Mouse (Mus musculus): ENCODE data around the gene Mocs3. TPM values are rescaled to one million over a fixed set of nuclear protein-coding genes. Genes with fewer than 3 reads are reported as not detected.

Gene Mocs3
- polyA plus RNA-seq, 1 experiment, result 11.4 TPM

DNA sequence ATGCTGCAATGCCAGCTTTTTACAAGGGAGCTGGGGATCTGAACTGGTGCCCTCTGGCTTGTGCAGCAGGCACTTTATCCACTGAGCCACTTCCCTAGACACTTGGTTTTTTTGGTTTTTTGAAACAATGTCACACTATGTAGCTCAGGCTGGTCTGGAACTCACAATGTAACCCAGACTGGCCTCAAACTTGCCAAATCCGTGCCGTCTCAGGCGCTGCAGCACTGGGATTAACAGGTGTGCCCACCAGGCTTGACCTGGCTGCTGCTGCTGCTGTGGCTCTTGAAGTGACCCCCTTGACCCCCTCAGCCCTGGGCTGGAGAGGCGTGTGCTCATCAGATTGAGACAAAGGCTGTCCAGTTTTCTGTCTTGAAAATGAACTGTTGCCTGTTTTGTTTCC is 7.9 kb downstream of the Mocs3 start:
- H3K27me3 ChIP-seq (ENCODE audit: control insufficient read depth, insufficient read depth, insufficient read length), result peaks cover 4% of the 10 kb centered on the region
- H3K4me2 ChIP-seq (ENCODE audit: low read depth), result no peak overlapping the region
- no peaks in the 10 kb centered on the region for H3K36me3 ChIP-seq (ENCODE audit: control insufficient read depth, insufficient read depth)
- H3K79me2 ChIP-seq (ENCODE audit: control insufficient read depth, insufficient read depth), result no peaks in the 10 kb centered on the region
- no peak overlapping the region for H3ac ChIP-seq (ENCODE audit: control insufficient read depth, insufficient read length)
- no peak overlapping the region for H3K4me3 ChIP-seq
- TF ChIP-seq TCF12 (IDR thresholded peaks at IDR 0.05; ENCODE audit: insufficient read depth, poor library complexity, severe bottlenecking), result no peak
- no peak for TF ChIP-seq MYOD1 (IDR thresholded peaks at IDR 0.05; ENCODE audit: control insufficient read depth in 1 of 3, insufficient read length in 2 of 3, low read depth in 2 of 3)
- TF ChIP-seq REST (IDR thresholded peaks at IDR 0.05; ENCODE audit: insufficient read depth, insufficient read length), result no peak
- TF ChIP-seq E2F4 (IDR thresholded peaks at IDR 0.05; ENCODE audit: insufficient read depth), result no peak
- TF ChIP-seq USF1 (IDR thresholded peaks at IDR 0.05; ENCODE audit: low read depth), result no peak
- TF ChIP-seq CEBPB (IDR thresholded peaks at IDR 0.05; ENCODE audit: insufficient read depth, poor library complexity, severe bottlenecking), result no peak
- no peak for TF ChIP-seq MYOG (IDR thresholded peaks at IDR 0.05; ENCODE audit: control insufficient read depth in 1 of 3, insufficient read depth in 1 of 3, insufficient read length in 2 of 3, low read depth in 2 of 3)
- no peak for TF ChIP-seq POLR2AphosphoS2 (IDR thresholded peaks at IDR 0.05; ENCODE audit: insufficient read length, low read depth)
- TF ChIP-seq POLR2A (IDR thresholded peaks at IDR 0.05; ENCODE audit: insufficient read length, low read depth), result no peak
- no peak for TF ChIP-seq TCF3 (IDR thresholded peaks at IDR 0.05; ENCODE audit: insufficient read length, low read depth)
- no peak for TF ChIP-seq MAX (IDR thresholded peaks at IDR 0.05; ENCODE audit: low read depth)
- no peak for TF ChIP-seq SRF (IDR thresholded peaks at IDR 0.05; ENCODE audit: control insufficient read depth, insufficient read length, low read depth)

DNA sequence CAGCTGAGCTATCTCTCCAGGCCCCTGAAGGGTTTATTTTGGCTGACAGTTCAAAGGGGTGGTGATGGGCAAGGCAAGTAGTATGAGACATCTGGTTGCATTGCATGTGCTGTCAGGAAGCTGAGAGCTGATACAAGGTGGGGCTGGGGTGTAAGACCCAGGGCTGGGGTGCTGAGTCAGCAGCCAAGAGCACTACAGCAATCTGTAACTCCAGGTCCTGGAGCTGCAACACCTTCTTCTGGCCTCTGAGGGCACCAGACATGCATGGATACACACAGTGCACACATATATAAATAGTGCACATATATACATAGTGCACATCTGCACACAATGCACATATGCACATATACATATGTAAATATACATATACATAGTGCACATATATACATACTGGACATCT is 12.4 kb downstream of the Mocs3 start:
- H3K4me3 ChIP-seq, result no peak overlapping the region
- H3K79me2 ChIP-seq (ENCODE audit: control insufficient read depth, insufficient read depth), result no peaks in the 10 kb centered on the region
- TF ChIP-seq MYOD1 (IDR thresholded peaks at IDR 0.05; ENCODE audit: control insufficient read depth in 1 of 3, insufficient read length in 2 of 3, low read depth in 2 of 3), result no peak
- no peak for TF ChIP-seq CEBPB (IDR thresholded peaks at IDR 0.05; ENCODE audit: insufficient read depth, poor library complexity, severe bottlenecking)
- no peak for TF ChIP-seq REST (IDR thresholded peaks at IDR 0.05; ENCODE audit: insufficient read depth, insufficient read length)
- no peak for TF ChIP-seq USF1 (IDR thresholded peaks at IDR 0.05; ENCODE audit: low read depth)
- no peak for TF ChIP-seq POLR2A (IDR thresholded peaks at IDR 0.05; ENCODE audit: insufficient read length, low read depth)
- no peak for TF ChIP-seq MYOG (IDR thresholded peaks at IDR 0.05; ENCODE audit: control insufficient read depth in 1 of 3, insufficient read depth in 1 of 3, insufficient read length in 2 of 3, low read depth in 2 of 3)
- no peak for TF ChIP-seq MAX (IDR thresholded peaks at IDR 0.05; ENCODE audit: low read depth)
- no peak for TF ChIP-seq POLR2AphosphoS2 (IDR thresholded peaks at IDR 0.05; ENCODE audit: insufficient read length, low read depth)
- TF ChIP-seq SRF (IDR thresholded peaks at IDR 0.05; ENCODE audit: control insufficient read depth, insufficient read length, low read depth), result no peak
- TF ChIP-seq E2F4 (IDR thresholded peaks at IDR 0.05; ENCODE audit: insufficient read depth), result no peak
- TF ChIP-seq TCF3 (IDR thresholded peaks at IDR 0.05; ENCODE audit: insufficient read length, low read depth), result no peak
- no peak overlapping the region for H3ac ChIP-seq (ENCODE audit: control insufficient read depth, insufficient read length)
- H3K4me2 ChIP-seq (ENCODE audit: low read depth), result no peak overlapping the region
- peaks cover 29% of the 10 kb centered on the region for H3K27me3 ChIP-seq (ENCODE audit: control insufficient read depth, insufficient read depth, insufficient read length)
- no peaks in the 10 kb centered on the region for H3K36me3 ChIP-seq (ENCODE audit: control insufficient read depth, insufficient read depth)

DNA sequence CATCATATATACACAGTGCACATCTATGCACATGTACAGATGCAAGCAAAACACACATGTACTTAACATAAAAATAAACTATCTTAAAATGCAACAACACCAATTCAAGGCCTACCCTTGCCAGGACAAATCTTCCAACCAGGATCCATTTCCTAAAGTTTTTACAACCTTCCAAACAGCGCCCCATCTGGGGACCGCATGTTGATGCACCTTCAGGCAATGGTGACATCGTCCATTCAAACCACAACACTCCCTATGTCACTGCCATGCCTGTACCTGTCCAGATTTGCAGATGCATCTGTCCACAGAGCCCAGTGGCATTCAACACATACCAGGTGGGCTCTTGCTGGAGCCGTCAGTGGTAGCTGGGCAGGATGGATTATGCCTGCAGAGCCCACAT is 12.9 kb downstream of the Mocs3 start:
- no peak for TF ChIP-seq CEBPB (IDR thresholded peaks at IDR 0.05; ENCODE audit: insufficient read depth, poor library complexity, severe bottlenecking)
- no peak for TF ChIP-seq MAX (IDR thresholded peaks at IDR 0.05; ENCODE audit: low read depth)
- no peak for TF ChIP-seq POLR2AphosphoS2 (IDR thresholded peaks at IDR 0.05; ENCODE audit: insufficient read length, low read depth)
- TF ChIP-seq MYOD1 (IDR thresholded peaks at IDR 0.05; ENCODE audit: control insufficient read depth in 1 of 3, insufficient read length in 2 of 3, low read depth in 2 of 3), result no peak
- no peak for TF ChIP-seq SRF (IDR thresholded peaks at IDR 0.05; ENCODE audit: control insufficient read depth, insufficient read length, low read depth)
- TF ChIP-seq POLR2A (IDR thresholded peaks at IDR 0.05; ENCODE audit: insufficient read length, low read depth), result no peak
- TF ChIP-seq MYOG (IDR thresholded peaks at IDR 0.05; ENCODE audit: control insufficient read depth in 1 of 3, insufficient read depth in 1 of 3, insufficient read length in 2 of 3, low read depth in 2 of 3), result no peak
- TF ChIP-seq TCF12 (IDR thresholded peaks at IDR 0.05; ENCODE audit: insufficient read depth, poor library complexity, severe bottlenecking), result no peak
- no peak for TF ChIP-seq REST (IDR thresholded peaks at IDR 0.05; ENCODE audit: insufficient read depth, insufficient read length)
- no peak for TF ChIP-seq USF1 (IDR thresholded peaks at IDR 0.05; ENCODE audit: low read depth)
- no peak for TF ChIP-seq E2F4 (IDR thresholded peaks at IDR 0.05; ENCODE audit: insufficient read depth)
- no peak for TF ChIP-seq TCF3 (IDR thresholded peaks at IDR 0.05; ENCODE audit: insufficient read length, low read depth)
- H3K4me3 ChIP-seq, result no peak overlapping the region
- H3ac ChIP-seq (ENCODE audit: control insufficient read depth, insufficient read length), result no peak overlapping the region
- H3K36me3 ChIP-seq (ENCODE audit: control insufficient read depth, insufficient read depth), result no peaks in the 10 kb centered on the region
- H3K79me2 ChIP-seq (ENCODE audit: control insufficient read depth, insufficient read depth), result no peaks in the 10 kb centered on the region
- no peak overlapping the region for H3K4me2 ChIP-seq (ENCODE audit: low read depth)
- H3K27me3 ChIP-seq (ENCODE audit: control insufficient read depth, insufficient read depth, insufficient read length), result peaks cover 29% of the 10 kb centered on the region

DNA sequence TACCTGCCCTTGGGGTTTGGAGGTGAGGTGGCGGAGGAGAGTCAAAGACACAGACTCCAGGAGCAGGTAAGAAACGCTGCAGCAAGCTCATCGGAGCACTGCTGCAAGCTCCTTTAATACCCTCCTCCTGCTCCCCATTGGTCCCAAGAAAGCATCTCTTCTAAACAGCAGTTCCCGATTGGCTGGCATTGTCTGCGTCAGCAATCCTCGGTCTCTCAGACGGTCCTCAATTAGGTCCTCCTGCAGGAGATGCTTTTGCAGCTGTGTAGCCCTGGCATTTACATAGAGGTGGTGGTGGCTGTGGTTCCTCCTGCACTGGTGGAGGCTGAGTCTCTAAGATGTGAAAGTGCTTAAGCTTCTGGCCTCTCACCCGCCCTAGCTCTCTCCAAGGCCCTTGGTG is 15.1 kb downstream of the Mocs3 start:
- H3K4me3 ChIP-seq, result no peak overlapping the region
- no peaks in the 10 kb centered on the region for H3K79me2 ChIP-seq (ENCODE audit: control insufficient read depth, insufficient read depth)
- H3K36me3 ChIP-seq (ENCODE audit: control insufficient read depth, insufficient read depth), result no peaks in the 10 kb centered on the region
- TF ChIP-seq TCF3 (IDR thresholded peaks at IDR 0.05; ENCODE audit: insufficient read length, low read depth), result no peak
- no peak for TF ChIP-seq SRF (IDR thresholded peaks at IDR 0.05; ENCODE audit: control insufficient read depth, insufficient read length, low read depth)
- peaks cover 25% of the 10 kb centered on the region for H3K27me3 ChIP-seq (ENCODE audit: control insufficient read depth, insufficient read depth, insufficient read length)
- no peak overlapping the region for H3ac ChIP-seq (ENCODE audit: control insufficient read depth, insufficient read length)
- no peak overlapping the region for H3K4me2 ChIP-seq (ENCODE audit: low read depth)

DNA sequence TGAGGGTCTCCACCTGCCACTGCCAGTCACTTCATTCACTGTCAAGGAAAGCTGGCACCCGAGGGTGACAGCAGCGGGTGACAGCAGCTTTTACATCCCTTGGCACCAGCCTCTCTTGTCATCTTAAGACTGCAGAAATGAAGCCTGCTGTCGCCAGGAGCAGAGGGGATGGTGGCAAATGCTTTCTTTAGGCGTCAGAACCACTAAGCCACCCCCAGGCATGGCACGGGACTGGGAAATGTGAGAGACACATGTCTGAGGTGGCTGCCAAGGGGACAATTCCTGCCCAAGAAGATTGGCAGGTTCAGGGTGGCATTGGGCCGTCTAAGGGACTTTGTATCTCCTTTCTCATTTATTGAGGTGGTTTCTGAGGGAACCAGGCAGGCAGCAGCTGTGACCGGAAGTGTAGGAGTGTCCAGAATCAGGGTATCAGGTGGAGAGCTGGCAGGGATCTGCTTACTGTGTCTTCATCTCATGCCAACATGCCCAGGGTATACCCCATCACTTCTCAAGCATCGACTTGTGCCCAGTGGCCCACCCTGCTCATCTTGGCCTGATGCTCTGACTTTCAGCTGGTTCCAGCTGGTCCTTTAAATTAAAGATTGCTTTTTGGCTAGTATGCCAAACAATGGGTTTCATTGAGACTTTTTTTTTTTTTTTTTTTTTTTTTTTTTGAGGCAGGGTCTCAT is 17.9 kb downstream of the Mocs3 start:
- Histone ChIP-seq H3K36me3 (ENCODE audit: control insufficient read depth, insufficient read depth) (no peaks in the 10 kb centered on the region), H3K79me2 (ENCODE audit: control insufficient read depth, insufficient read depth) (no peaks in the 10 kb centered on the region), H3K4me2 (ENCODE audit: low read depth) (no peak overlapping the region), H3K27me3 (ENCODE audit: control insufficient read depth, insufficient read depth, insufficient read length) (peaks cover 30% of the 10 kb centered on the region), H3ac (ENCODE audit: control insufficient read depth, insufficient read length) (no peak overlapping the region), H3K4me3 (no peak overlapping the region)
- no peak for TF ChIP-seq REST (IDR thresholded peaks at IDR 0.05; ENCODE audit: insufficient read depth, insufficient read length)
- TF ChIP-seq SRF (IDR thresholded peaks at IDR 0.05; ENCODE audit: control insufficient read depth, insufficient read length, low read depth), result no peak
- TF ChIP-seq TCF3 (IDR thresholded peaks at IDR 0.05; ENCODE audit: insufficient read length, low read depth), result no peak
- no peak for TF ChIP-seq TCF12 (IDR thresholded peaks at IDR 0.05; ENCODE audit: insufficient read depth, poor library complexity, severe bottlenecking)
- no peak for TF ChIP-seq MAX (IDR thresholded peaks at IDR 0.05; ENCODE audit: low read depth)
- TF ChIP-seq MYOD1 (IDR thresholded peaks at IDR 0.05; ENCODE audit: control insufficient read depth in 1 of 3, insufficient read length in 2 of 3, low read depth in 2 of 3), result no peak
- no peak for TF ChIP-seq E2F4 (IDR thresholded peaks at IDR 0.05; ENCODE audit: insufficient read depth)
- no peak for TF ChIP-seq POLR2AphosphoS2 (IDR thresholded peaks at IDR 0.05; ENCODE audit: insufficient read length, low read depth)
- no peak for TF ChIP-seq CEBPB (IDR thresholded peaks at IDR 0.05; ENCODE audit: insufficient read depth, poor library complexity, severe bottlenecking)
- no peak for TF ChIP-seq POLR2A (IDR thresholded peaks at IDR 0.05; ENCODE audit: insufficient read length, low read depth)
- no peak for TF ChIP-seq USF1 (IDR thresholded peaks at IDR 0.05; ENCODE audit: low read depth)
- no peak for TF ChIP-seq MYOG (IDR thresholded peaks at IDR 0.05; ENCODE audit: control insufficient read depth in 1 of 3, insufficient read depth in 1 of 3, insufficient read length in 2 of 3, low read depth in 2 of 3)

Measured in myocyte (in vitro differentiated cells).